Mouse (Mus musculus) heart, postnatal 0 days (tissue): ENCODE measurements around the gene Nab1. TPM values are rescaled to one million over a fixed set of nuclear protein-coding genes. Genes with fewer than 3 reads are reported as not detected.

Experiments
- ATAC-seq: fragments of 200-750 bp; cut with Nextera tagmentation; 2 replicates; pipeline ENCODE4 v1.8.0; 2017; ENCODE audit warnings: low read depth, moderate number of reproducible peaks, moderate library complexity; ENCODE audit not compliant: insufficient read depth
- DNase-seq: peaks from one replicate; pipeline ENCODE4 v3.0.0-alpha.2; 2016; ENCODE audit warnings: low spot score
- H3K27ac ChIP-seq: fragments of 300-500 bp; sonication (generic); 2 replicates; pipeline ENCODE4 v1.5.1; 2014; ENCODE audit warnings: low read depth, mild to moderate bottlenecking
- H3K27me3 ChIP-seq: fragments of 300-500 bp; sonication (generic); 2 replicates; pipeline ENCODE4 v1.6.1; 2014; ENCODE audit warnings: low read length, mixed read lengths; ENCODE audit not compliant: control insufficient read depth, insufficient read depth
- H3K36me3 ChIP-seq: fragments of 300-500 bp; sonication (generic); replicated peaks from 2 replicates; pipeline ENCODE4 v1.6.1; 2014; ENCODE audit warnings: low read length, mixed read lengths; ENCODE audit not compliant: control insufficient read depth, insufficient read depth
- H3K4me1 ChIP-seq: fragments of 300-500 bp; sonication (generic); 2 replicates; pipeline ENCODE4 v1.6.1; 2014; ENCODE audit warnings: antibody characterized with exemption; ENCODE audit not compliant: control insufficient read depth, insufficient read depth
- H3K4me2 ChIP-seq: fragments of 300-500 bp; sonication (generic); 2 replicates; pipeline ENCODE4 v1.6.1; 2014; ENCODE audit warnings: low read depth, mild to moderate bottlenecking, low read length, moderate library complexity
- H3K4me3 ChIP-seq: fragments of 300-500 bp; sonication (generic); 2 replicates; pipeline ENCODE4 v1.5.1; 2014; ENCODE audit warnings: low read depth, low read length
- H3K9ac ChIP-seq: fragments of 300-500 bp; sonication (generic); replicated peaks from 2 replicates; pipeline ENCODE4 v1.6.1; 2014; ENCODE audit warnings: low read depth, low read length, mixed read lengths
- H3K9me3 ChIP-seq: fragments of 300-500 bp; sonication (generic); replicated peaks from 2 replicates; pipeline ENCODE4 v1.6.1; 2016; ENCODE audit warnings: low read length; ENCODE audit not compliant: control insufficient read depth
- CTCF ChIP-seq: IDR thresholded peaks from 2 replicates; pipeline ENCODE4 v1.5.1; 2016; ENCODE audit warnings: antibody characterized with exemption, control low read depth, low read depth
- EP300 ChIP-seq: IDR thresholded peaks from 2 replicates; pipeline ENCODE4 v1.6.1; 2016; ENCODE audit warnings: antibody characterized with exemption, low read depth
- WGBS: fragments of 180-500 bp; shearing (Covaris S2); extraction: QIAGEN DNeasy Blood & Tissue Kit; methylation state at CpG from one replicate; pipeline ENCODE4 v1.1.7; 2014; 5-methylcytosine and 5-hydroxymethylcytosine counted together
- polyA plus RNA-seq: library from polyadenylated mRNA; unstranded; fragments of >200 nt; fragmentation: Nextera tagmentation; extraction: Ambion mirVana; gene quantifications from 2 replicates; pipeline ENCODE4 v1.2.1, GENCODE M21; 2015
- total RNA-seq: library from RNA; depleted of rRNA; stranded (reverse); fragments of >200 nt; gene quantifications from 2 replicates; pipeline ENCODE4 v1.2.3, GENCODE M21; 2014; ENCODE audit warnings: low replicate concordance

Gene Nab1
- total and polyA plus RNA-seq, 2 experiments from 2014 or later, result 15.0 to 23.7 TPM

DNA sequence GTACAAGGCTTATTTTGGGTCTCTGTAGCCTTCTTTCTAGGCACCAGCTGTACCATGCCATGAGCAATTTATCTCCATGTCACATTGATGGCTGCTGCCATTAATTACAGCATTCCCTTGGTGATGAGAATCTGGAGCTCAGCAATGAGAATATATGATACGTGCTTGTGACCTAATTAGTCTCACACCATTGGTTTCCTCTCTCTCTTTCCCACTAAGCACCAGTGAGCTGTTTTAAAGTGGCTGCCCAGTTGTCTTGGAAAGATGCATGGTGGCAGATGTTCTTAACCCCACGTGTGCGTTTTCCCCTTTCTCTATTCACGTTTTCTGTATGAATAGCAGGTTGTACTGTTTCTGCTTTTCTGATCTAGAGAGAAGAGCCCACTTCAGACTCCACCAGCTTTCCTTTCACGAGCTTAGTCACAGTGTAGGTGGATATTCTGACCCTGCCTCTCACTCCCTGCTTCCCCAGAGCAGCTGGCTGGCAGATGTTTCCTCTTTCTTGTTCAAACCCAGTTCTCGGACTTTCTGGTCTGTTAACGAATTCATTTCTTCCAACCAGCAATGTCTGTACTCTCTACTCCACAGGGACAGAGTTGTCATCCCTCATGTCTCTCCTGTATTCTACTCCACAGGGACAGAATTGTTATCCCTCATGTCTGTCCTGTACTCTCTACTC, 29.5 kb downstream of the Nab1 start:
- H3K4me3 ChIP-seq, result no peak overlapping the region
- H3K36me3 ChIP-seq, result peaks cover 48% of the 10 kb centered on the region
- ATAC-seq, result no peak
- no peaks in the 10 kb centered on the region for H3K27me3 ChIP-seq
- DNase-seq, result no peak
- H3K4me1 ChIP-seq, result no peaks in the 10 kb centered on the region
- TF ChIP-seq EP300 (no peak), CTCF (no peak)
- no peaks in the 10 kb centered on the region for H3K9me3 ChIP-seq
- H3K27ac ChIP-seq, result no peak overlapping the region
- no peak overlapping the region for H3K9ac ChIP-seq
- WGBS, result 74% methylated on average over 7 of the region's 7 CpGs
- H3K4me2 ChIP-seq, result no peak overlapping the region

DNA sequence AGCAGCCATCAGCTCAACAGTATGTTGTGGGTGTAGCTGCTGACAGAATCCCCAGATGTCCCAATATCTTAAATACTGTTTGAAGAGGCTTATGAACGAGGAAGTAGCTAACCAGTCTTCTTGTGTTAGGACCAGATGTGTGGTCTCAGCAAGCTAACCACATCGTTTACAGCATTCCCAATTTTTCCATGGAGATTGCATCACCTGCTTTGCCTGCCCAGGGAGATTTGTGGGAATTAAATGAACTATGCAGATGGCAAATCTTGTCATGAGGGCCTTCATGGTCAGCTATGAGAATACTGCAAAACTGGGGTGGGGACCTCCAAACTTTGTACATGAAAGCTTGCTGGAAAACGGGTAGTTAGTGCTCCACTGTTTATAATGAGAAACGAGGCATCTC, 30.2 kb downstream of the Nab1 start:
- Histone ChIP-seq H3K36me3 (peaks cover 52% of the 10 kb centered on the region), H3K4me3 (no peak overlapping the region), H3K9me3 (no peaks in the 10 kb centered on the region), H3K9ac (no peak overlapping the region), H3K27ac (no peak overlapping the region), H3K4me1 (no peaks in the 10 kb centered on the region), H3K27me3 (no peaks in the 10 kb centered on the region), H3K4me2 (no peak overlapping the region)
- TF ChIP-seq CTCF (no peak), EP300 (no peak)
- ATAC-seq (no peak), DNase-seq (no peak)
- WGBS, result 76% methylated on average over 4 of the region's 4 CpGs

DNA sequence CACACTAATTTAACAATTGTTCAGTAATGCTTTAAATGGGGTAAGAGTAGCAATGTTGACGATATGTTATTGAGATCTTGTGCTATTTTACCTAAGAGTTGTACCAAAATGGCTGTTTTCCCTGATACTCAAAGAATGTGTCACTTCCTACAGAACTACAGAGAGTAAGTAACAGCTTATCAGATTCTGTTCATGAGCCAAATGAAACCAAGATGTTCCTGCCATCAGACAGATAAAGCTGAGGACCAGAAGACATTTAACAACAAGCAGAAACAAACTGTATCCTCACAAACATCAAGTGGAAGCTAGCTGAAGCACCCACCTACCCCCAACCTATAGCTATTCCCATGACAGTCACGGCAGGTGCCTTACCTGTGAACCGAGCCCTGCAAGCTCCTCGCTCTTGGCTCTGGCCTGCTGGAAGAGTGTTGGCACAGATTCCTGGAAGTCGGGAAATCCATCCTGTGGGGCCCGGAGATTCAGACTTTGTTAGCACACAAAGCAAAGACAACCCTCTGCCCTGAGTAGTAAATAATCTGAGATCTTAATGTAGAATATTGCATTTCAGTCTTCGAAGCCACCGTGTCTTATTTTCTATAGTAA, 33.9 kb downstream of the Nab1 start:
- no peaks in the 10 kb centered on the region for H3K9me3 ChIP-seq

DNA sequence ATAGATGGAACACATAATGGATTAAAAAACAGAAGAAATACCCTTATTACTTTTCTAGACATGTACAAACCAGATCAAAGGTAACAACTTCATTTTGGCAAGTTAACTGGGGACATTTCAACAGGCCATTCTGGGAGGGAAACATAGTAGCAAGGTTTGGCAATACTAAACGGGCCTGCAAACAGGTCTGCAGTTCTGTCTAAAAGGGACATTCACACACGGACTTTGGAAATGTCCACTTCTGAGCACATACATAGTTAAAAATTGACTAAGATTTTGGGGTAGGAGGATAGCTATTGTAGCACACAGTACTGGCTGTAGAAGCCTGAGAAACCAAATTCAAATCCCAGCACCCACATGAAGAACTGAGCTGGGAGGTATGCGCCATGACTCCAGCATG, 34.6 kb downstream of the Nab1 start:
- Histone ChIP-seq H3K4me2 (no peak overlapping the region), H3K36me3 (peaks cover 52% of the 10 kb centered on the region), H3K4me1 (no peaks in the 10 kb centered on the region), H3K9ac (no peak overlapping the region), H3K27ac (no peak overlapping the region), H3K27me3 (no peaks in the 10 kb centered on the region), H3K9me3 (no peaks in the 10 kb centered on the region), H3K4me3 (no peak overlapping the region)
- DNase-seq (no peak), ATAC-seq (no peak)
- no peak for TF ChIP-seq CTCF
- TF ChIP-seq EP300, result no peak
- 88% methylated on average over 3 of the region's 3 CpGs for WGBS

More for the DNA sequence above, 33.9 kb downstream of the Nab1 start:
- Histone ChIP-seq H3K36me3 (peaks cover 54% of the 10 kb centered on the region), H3K27ac (no peak overlapping the region), H3K9ac (no peak overlapping the region), H3K4me1 (no peaks in the 10 kb centered on the region), H3K4me3 (no peak overlapping the region), H3K27me3 (no peaks in the 10 kb centered on the region), H3K4me2 (no peak overlapping the region)
- WGBS, result 88% methylated on average over 8 of the region's 8 CpGs
- no peak for ATAC-seq
- no peak for DNase-seq
- no peak for TF ChIP-seq CTCF

DNA sequence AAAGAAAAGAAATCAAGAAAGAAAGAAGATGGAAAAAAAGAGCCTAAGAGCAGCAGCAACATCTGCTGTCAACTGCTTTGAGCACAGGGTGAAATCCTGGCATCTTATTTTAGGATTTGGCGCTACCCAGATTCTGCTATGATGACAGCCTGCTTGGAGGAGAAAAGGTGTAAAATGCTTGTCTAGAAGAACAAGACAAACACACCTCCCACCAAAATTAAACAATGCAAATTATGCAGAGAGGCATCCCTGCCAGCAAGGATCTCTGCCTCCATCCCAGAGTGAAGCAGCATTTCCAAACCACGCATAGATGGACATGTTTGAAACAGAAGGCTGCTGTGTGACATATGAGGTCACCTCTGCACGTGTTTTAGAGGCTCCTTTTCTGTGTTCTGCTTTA, 35.2 kb downstream of the Nab1 start:
- WGBS, result 81% methylated on average over 3 of the region's 3 CpGs

DNA sequence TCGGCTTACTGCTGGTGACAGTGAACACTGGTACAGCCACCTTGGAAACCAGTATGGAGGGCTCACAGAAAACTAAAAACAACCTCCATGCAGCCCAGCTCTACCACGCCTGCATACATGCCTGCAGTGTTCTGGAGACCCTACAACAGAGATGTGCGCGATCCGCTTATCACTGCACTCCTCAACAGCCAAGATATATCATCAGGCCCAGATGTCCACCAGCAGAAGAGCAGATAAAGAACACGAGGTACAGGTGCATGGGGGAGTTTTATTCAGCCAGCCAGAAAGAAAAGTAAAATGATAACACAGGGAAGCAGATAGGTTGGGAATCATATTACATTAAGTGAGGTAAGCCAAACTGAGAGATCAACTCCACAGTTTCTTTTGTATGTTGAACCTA, 37.2 kb downstream of the Nab1 start:
- H3K4me1 ChIP-seq, result no peaks in the 10 kb centered on the region
- WGBS, result 66% methylated on average over 6 of the region's 6 CpGs
- H3K36me3 ChIP-seq, result peaks cover 68% of the 10 kb centered on the region
- no peaks in the 10 kb centered on the region for H3K9me3 ChIP-seq
- TF ChIP-seq CTCF (no peak), EP300 (no peak)
- no peak overlapping the region for H3K4me2 ChIP-seq
- no peaks in the 10 kb centered on the region for H3K27me3 ChIP-seq
- ATAC-seq, result no peak
- DNase-seq, result no peak
- H3K27ac ChIP-seq, result no peak overlapping the region
- H3K9ac ChIP-seq, result no peak overlapping the region
- H3K4me3 ChIP-seq, result no peak overlapping the region

More for the DNA sequence above, 35.2 kb downstream of the Nab1 start:
- no peak overlapping the region for H3K27ac ChIP-seq
- H3K9me3 ChIP-seq, result no peaks in the 10 kb centered on the region
- peaks cover 56% of the 10 kb centered on the region for H3K36me3 ChIP-seq
- H3K27me3 ChIP-seq, result no peaks in the 10 kb centered on the region
- no peak for DNase-seq
- ATAC-seq, result no peak
- no peaks in the 10 kb centered on the region for H3K4me1 ChIP-seq
- TF ChIP-seq CTCF (no peak), EP300 (no peak)
- no peak overlapping the region for H3K9ac ChIP-seq
- no peak overlapping the region for H3K4me2 ChIP-seq
- no peak overlapping the region for H3K4me3 ChIP-seq
